ENCODE assay signal across 17 mouse cellular contexts in genomic region chr11:36123275-36123674, GRCm38 (mm10).
"Had no signal": no experiment of that assay in that cellular context is flagged by ENCODE, and none has a peak within 500 bp of the region (broad histone marks: within the 10 kb centered on the region; RNA-seq: fewer than 3 reads in every experiment).

No protein-coding gene starts in this region.

- H3K9me3 ChIP-seq: midbrain, embryonic 10.5 days; midbrain, embryonic 12.5 days; neural tube, embryonic 13.5 days; neural tube, embryonic 15.5 days; stomach, embryonic 15.5 days had no signal

- H3K27ac ChIP-seq: midbrain, embryonic 12.5 days; neural tube, embryonic 13.5 days; neural tube, embryonic 15.5 days; stomach, embryonic 15.5 days; stomach, postnatal 0 days had no signal

- H3K27me3 ChIP-seq: midbrain, embryonic 12.5 days; neural tube, embryonic 13.5 days; neural tube, embryonic 15.5 days; stomach, embryonic 15.5 days had no signal

- ATAC-seq: midbrain, embryonic 16.5 days had no signal

- H3K9ac ChIP-seq: lung, embryonic 14.5 days; midbrain, embryonic 12.5 days; neural tube, embryonic 13.5 days; neural tube, embryonic 15.5 days; stomach, embryonic 15.5 days had no signal

- H3K36me3 ChIP-seq: midbrain, embryonic 10.5 days; midbrain, embryonic 12.5 days; neural tube, embryonic 13.5 days; neural tube, embryonic 15.5 days; stomach, embryonic 15.5 days had no signal

- H3K4me2 ChIP-seq: lung, embryonic 14.5 days; midbrain, embryonic 12.5 days; neural tube, embryonic 13.5 days; neural tube, embryonic 15.5 days; stomach, embryonic 15.5 days had no signal

- H3K4me1 ChIP-seq: stomach, embryonic 15.5 days had no signal

- DNase-seq: lung, adult 18-20 months; lung, embryonic 14.5 days; lung, postnatal 10 days; lung, postnatal 4 days; midbrain, embryonic 14.5 days; right cerebral cortex, postnatal 14 days; thymus, adult 2 months; thymus, postnatal 25 days; thymus, postnatal 4 days had no signal

- H3K4me3 ChIP-seq: midbrain, embryonic 10.5 days; midbrain, embryonic 12.5 days; myocyte; neural tube, embryonic 13.5 days; neural tube, embryonic 15.5 days; stomach, embryonic 15.5 days had no signal
